Mouse (Mus musculus) lung, postnatal 0 days (tissue): ENCODE results near the gene Lrp1. TPM values are rescaled to one million over a fixed set of nuclear protein-coding genes. Genes with fewer than 3 reads are reported as not detected.
A peak's percentile ranks its signal among the peaks of the same experiment; 100 is the strongest.

Experiments used
- ATAC-seq: fragments of 200-750 bp; cut with Nextera tagmentation; 2 replicates; pipeline ENCODE4 v1.8.0; 2017; ENCODE audit warnings: moderate library complexity
- DNase-seq: peaks from one replicate; pipeline ENCODE4 v3.0.0-alpha.2; 2016; ENCODE audit warnings: low spot score
- H3K27ac ChIP-seq: fragments of 300-500 bp; sonication (generic); 2 replicates; pipeline ENCODE4 v1.5.1; 2014; ENCODE audit warnings: antibody characterized with exemption, mild to moderate bottlenecking, low read length, mixed read lengths
- H3K27me3 ChIP-seq: fragments of 300-500 bp; sonication (generic); replicated peaks from 2 replicates; pipeline ENCODE4 v1.6.1; 2014; ENCODE audit warnings: low read length, mixed read lengths; ENCODE audit not compliant: insufficient read depth
- H3K36me3 ChIP-seq: fragments of 300-500 bp; sonication (generic); 2 replicates; pipeline ENCODE4 v1.6.1; 2014; ENCODE audit warnings: low read length, mixed read lengths; ENCODE audit not compliant: insufficient read depth
- H3K4me1 ChIP-seq: fragments of 300-500 bp; sonication (generic); 2 replicates; pipeline ENCODE4 v1.6.1; 2014; ENCODE audit warnings: antibody characterized with exemption, low read depth, low read length, mixed read lengths; ENCODE audit not compliant: insufficient read depth
- H3K4me2 ChIP-seq: fragments of 300-500 bp; sonication (generic); replicated peaks from 2 replicates; pipeline ENCODE4 v1.6.1; 2014; ENCODE audit warnings: low read depth, mild to moderate bottlenecking, low read length, moderate library complexity, mixed read lengths
- H3K4me3 ChIP-seq: fragments of 300-500 bp; sonication (generic); 2 replicates; pipeline ENCODE4 v1.5.1; 2014; ENCODE audit warnings: low read depth, low read length
- H3K9ac ChIP-seq: fragments of 300-500 bp; sonication (generic); replicated peaks from 2 replicates; pipeline ENCODE4 v1.6.1; 2014; ENCODE audit warnings: low read depth, mild to moderate bottlenecking
- H3K9me3 ChIP-seq: fragments of 300-500 bp; sonication (generic); 2 replicates; pipeline ENCODE4 v1.6.1; 2016; ENCODE audit warnings: low read length, mixed read lengths
- CTCF ChIP-seq: IDR thresholded peaks from 2 replicates; pipeline ENCODE4 v1.5.1; 2016; ENCODE audit warnings: antibody characterized with exemption, mild to moderate bottlenecking
- EP300 ChIP-seq: IDR thresholded peaks from 2 replicates; pipeline ENCODE4 v1.6.1; 2016; ENCODE audit warnings: antibody characterized with exemption, mild to moderate bottlenecking, control low read depth
- WGBS: fragments of 180-500 bp; shearing (Covaris S2); extraction: QIAGEN DNeasy Blood & Tissue Kit; methylation state at CpG from one replicate; pipeline ENCODE4 v1.1.7; 2014; 5-methylcytosine and 5-hydroxymethylcytosine counted together
- polyA plus RNA-seq: library from polyadenylated mRNA; unstranded; fragments of >200 nt; fragmentation: Nextera tagmentation; extraction: Ambion mirVana; gene quantifications from 2 replicates; pipeline ENCODE4 v1.2.1, GENCODE M21; 2015

Gene Lrp1
- polyA plus RNA-seq, 1 experiment from 2014 or later, result 71.0 TPM

- ATAC-seq, result peak; percentile 62
- peaks cover 4% of the 10 kb centered on the region; the same call in 1 of the 2 replicates for H3K36me3 ChIP-seq
- no peaks in the 10 kb centered on the region for H3K9me3 ChIP-seq
- peak; percentile 68 for DNase-seq
- TF ChIP-seq EP300 (no peak), CTCF (no peak)
- no peaks in the 10 kb centered on the region for H3K4me1 ChIP-seq
- H3K9ac ChIP-seq, result no peak overlapping the region
- H3K4me3 ChIP-seq, result no peak overlapping the region
- H3K4me2 ChIP-seq, result no peak overlapping the region
- 0 out of 2 replicates have a peak overlapping the region, but pooled peaks have one; percentile 54 for H3K27ac ChIP-seq
- H3K27me3 ChIP-seq, result no peaks in the 10 kb centered on the region
- 40% methylated on average over 6 of the region's 6 CpGs for WGBS
Observed at GRCm38 (mm10) chr10:127570384-127570783, 50.6 kb downstream of the Lrp1 start.

GRCm38 (mm10) chr10:127569450-127569849 lies 51.5 kb downstream of the Lrp1 start:
- H3K27me3 ChIP-seq, result no peaks in the 10 kb centered on the region
- 19% methylated on average over 3 of the region's 3 CpGs for WGBS
- peak overlapping the region; percentile 15; the same call in 1 of the 2 replicates for H3K27ac ChIP-seq
- no peak overlapping the region for H3K4me3 ChIP-seq
- peak; percentile 86 for DNase-seq
- TF ChIP-seq EP300 (no peak), CTCF (peak; percentile 87)
- ATAC-seq, result peak; percentile 52
- H3K36me3 ChIP-seq, result peaks cover 4% of the 10 kb centered on the region; the same call in 1 of the 2 replicates
- H3K4me1 ChIP-seq, result no peaks in the 10 kb centered on the region
- no peak overlapping the region for H3K9ac ChIP-seq
- H3K9me3 ChIP-seq, result no peaks in the 10 kb centered on the region
- no peak overlapping the region for H3K4me2 ChIP-seq

- H3K9me3 ChIP-seq, result no peaks in the 10 kb centered on the region
- 91% methylated on average over 28 of the region's 28 CpGs for WGBS
- no peak overlapping the region for H3K9ac ChIP-seq
- no peak for ATAC-seq
- no peak overlapping the region for H3K4me3 ChIP-seq
- H3K4me1 ChIP-seq, result no peaks in the 10 kb centered on the region
- H3K36me3 ChIP-seq, result peaks cover 4% of the 10 kb centered on the region; the same call in 1 of the 2 replicates
- no peak for DNase-seq
- H3K4me2 ChIP-seq, result no peak overlapping the region
- TF ChIP-seq EP300 (no peak), CTCF (no peak)
- no peak overlapping the region for H3K27ac ChIP-seq
- H3K27me3 ChIP-seq, result no peaks in the 10 kb centered on the region
Observed at GRCm38 (mm10) chr10:127566553-127567326, 54.2 kb downstream of the Lrp1 start.

GRCm38 (mm10) chr10:127564301-127564700 lies 56.6 kb downstream of the Lrp1 start:
- peak; percentile 83 for ATAC-seq
- DNase-seq, result peak; percentile 64
- TF ChIP-seq EP300 (no peak), CTCF (no peak)
- Histone ChIP-seq H3K4me3 (no peak overlapping the region), H3K27ac (no peak overlapping the region), H3K27me3 (no peaks in the 10 kb centered on the region), H3K9ac (no peak overlapping the region), H3K4me2 (no peak overlapping the region), H3K4me1 (no peaks in the 10 kb centered on the region), H3K36me3 (peaks cover 4% of the 10 kb centered on the region; the same call in 1 of the 2 replicates), H3K9me3 (no peaks in the 10 kb centered on the region)
- 26% methylated on average over 13 of the region's 13 CpGs for WGBS

- ATAC-seq (peak; percentile 50), DNase-seq (peak; percentile 16)
- H3K27me3 ChIP-seq, result no peaks in the 10 kb centered on the region
- no peaks in the 10 kb centered on the region for H3K4me1 ChIP-seq
- no peak overlapping the region for H3K4me3 ChIP-seq
- no peak overlapping the region for H3K9ac ChIP-seq
- H3K27ac ChIP-seq, result no peak overlapping the region
- WGBS, result 45% methylated on average over 8 of the region's 8 CpGs
- no peak for TF ChIP-seq EP300
- no peak for TF ChIP-seq CTCF
- H3K9me3 ChIP-seq, result no peaks in the 10 kb centered on the region
- no peak overlapping the region for H3K4me2 ChIP-seq
- peaks cover 4% of the 10 kb centered on the region; the same call in 1 of the 2 replicates for H3K36me3 ChIP-seq
Observed at GRCm38 (mm10) chr10:127563840-127564239, 57.1 kb downstream of the Lrp1 start.

GRCm38 (mm10) chr10:127561145-127561544 lies 59.8 kb downstream of the Lrp1 start:
- Histone ChIP-seq H3K27me3 (no peaks in the 10 kb centered on the region), H3K4me2 (no peak overlapping the region), H3K4me1 (no peaks in the 10 kb centered on the region), H3K27ac (no peak overlapping the region), H3K4me3 (no peak overlapping the region), H3K9me3 (no peaks in the 10 kb centered on the region), H3K9ac (no peak overlapping the region), H3K36me3 (0 out of 2 replicates have a peak, but pooled peaks cover 3% of the 10 kb centered on the region)
- DNase-seq (no peak), ATAC-seq (no peak)
- TF ChIP-seq CTCF (peak; percentile 57), EP300 (no peak)
